Mouse (Mus musculus): Measurements from ENCODE around the gene Rnft2. TPM values are rescaled to one million over a fixed set of nuclear protein-coding genes. Genes with fewer than 3 reads are reported as not detected.

The Rnft2 gene
- polyA plus RNA-seq, 1 experiment from 2014 or later = 4.3 TPM

DNA sequence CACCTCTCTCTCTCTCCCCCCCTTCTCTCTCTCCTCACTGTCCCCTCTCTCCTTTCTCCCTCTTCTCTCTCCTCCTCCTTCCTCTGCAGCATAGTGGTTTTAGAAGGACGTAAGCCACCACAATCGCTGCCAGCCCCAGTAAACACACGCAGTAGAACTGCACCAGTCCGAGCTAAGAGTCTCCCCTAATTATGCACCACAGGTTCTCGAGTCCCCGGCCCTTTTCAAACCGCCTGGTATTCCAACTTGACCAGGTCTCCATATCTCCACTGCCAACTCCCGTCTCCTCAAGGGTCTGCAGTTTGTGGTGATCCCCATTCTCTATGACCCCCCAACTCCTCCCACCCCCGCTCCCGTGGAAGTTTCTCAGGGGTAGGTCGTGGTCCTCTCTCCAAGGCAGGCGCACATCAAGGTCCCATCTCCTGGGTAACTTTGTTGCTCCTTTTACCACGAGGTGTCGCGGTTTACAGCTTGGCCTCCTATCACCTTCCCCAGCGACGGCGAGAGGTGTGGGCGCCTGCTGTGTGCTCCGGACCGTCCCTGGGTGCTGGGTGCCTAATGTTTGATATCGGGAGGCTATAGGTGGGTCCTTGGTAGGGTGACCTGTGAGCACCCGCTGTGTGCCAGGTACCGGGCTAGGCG, 73.9 kb downstream of the Rnft2 start:
- WGBS = under 1% methylated on average over 25 of the region's 25 CpGs
- Histone ChIP-seq H3K4me3 (ENCODE audit: low read depth, low read length) (peak overlapping the region; percentile 8; the same call in 1 of the 2 replicates), H3K27ac (replicated peaks; ENCODE audit: low read depth, low read length) (no peak overlapping the region), H3K4me1 (ENCODE audit: control insufficient read depth, insufficient read depth, low read length) (peaks cover 7% of the 10 kb centered on the region), H3K36me3 (replicated peaks; ENCODE audit: control insufficient read depth, insufficient read depth, low read depth, low read length) (no peaks in the 10 kb centered on the region), H3K4me2 (ENCODE audit: low read depth, low read length) (peak overlapping the region; percentile 4; the same call in 1 of the 2 replicates), H3K9me3 (replicated peaks; ENCODE audit: control insufficient read depth, low read length) (no peaks in the 10 kb centered on the region), H3K9ac (replicated peaks; ENCODE audit: low read length) (no peak overlapping the region), H3K27me3 (ENCODE audit: control insufficient read depth, insufficient read depth, low read length) (peaks cover 62% of the 10 kb centered on the region)
- ATAC-seq (replicated peaks; ENCODE audit: insufficient number of reproducible peaks, low FRiP score, low TSS enrichment, low read depth) (no peak), DNase-seq (ENCODE audit: low spot score) (peak; percentile 41)

DNA sequence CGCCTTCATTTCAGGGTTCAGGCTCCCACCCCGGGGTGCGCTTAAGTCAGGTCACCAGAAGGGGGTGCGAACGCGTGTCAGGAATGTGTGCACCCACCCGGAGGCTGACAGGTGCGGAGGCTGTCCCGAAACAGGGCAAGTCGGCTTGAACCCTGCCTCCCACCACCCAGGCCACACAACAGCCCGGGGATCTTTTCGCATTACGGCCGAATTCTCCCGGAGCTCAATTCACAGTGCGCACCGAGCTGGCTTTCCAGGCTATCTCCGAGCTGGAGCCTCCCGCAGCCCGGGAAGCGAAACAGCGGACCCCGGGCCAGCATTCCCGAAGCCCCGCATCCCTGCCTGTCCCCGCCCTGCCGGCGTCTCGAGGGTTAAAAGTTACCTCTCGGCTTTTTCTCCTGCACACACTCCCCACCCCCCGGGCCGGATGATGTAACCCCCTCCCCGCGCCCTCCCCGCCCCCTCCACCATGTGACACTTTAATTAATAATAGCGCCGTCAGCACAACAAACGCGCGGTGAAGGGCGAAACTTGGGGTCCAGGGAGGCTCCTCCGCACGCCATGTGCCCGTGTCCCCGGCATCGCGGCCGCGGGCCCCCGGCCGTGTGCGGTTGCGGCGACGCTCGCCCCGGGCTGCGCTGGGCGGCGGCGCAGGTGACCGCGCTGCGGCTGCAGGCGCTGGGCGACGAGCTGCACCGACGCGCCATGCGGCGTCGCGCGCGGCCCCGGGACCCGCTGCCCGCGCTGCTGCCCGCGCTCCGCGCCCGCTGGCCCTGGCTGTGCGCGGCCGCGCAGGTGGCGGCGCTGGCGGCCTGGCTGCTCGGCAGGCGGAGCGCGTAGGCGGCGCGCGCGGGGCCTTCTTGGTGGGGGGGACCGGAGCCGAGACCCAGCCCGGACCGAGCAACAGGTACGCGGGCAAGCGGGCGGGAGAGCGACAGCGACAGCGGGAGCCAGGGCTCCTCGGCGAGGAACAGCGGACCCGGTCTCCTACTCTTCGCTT, 75.4 kb downstream of the Rnft2 start:
- under 1% methylated on average over 77 of the region's 117 CpGs for WGBS
- no peak for ATAC-seq (replicated peaks; ENCODE audit: insufficient number of reproducible peaks, low FRiP score, low TSS enrichment, low read depth)
- Histone ChIP-seq H3K9ac (replicated peaks; ENCODE audit: low read length) (peak overlapping the region; percentile 51), H3K27me3 (ENCODE audit: control insufficient read depth, insufficient read depth, low read length) (peaks cover 62% of the 10 kb centered on the region), H3K4me3 (ENCODE audit: low read depth, low read length) (peak overlapping the region; percentile 42), H3K4me2 (ENCODE audit: low read depth, low read length) (peak overlapping the region; percentile 98), H3K4me1 (ENCODE audit: control insufficient read depth, insufficient read depth, low read length) (peaks cover 7% of the 10 kb centered on the region), H3K36me3 (replicated peaks; ENCODE audit: control insufficient read depth, insufficient read depth, low read depth, low read length) (no peaks in the 10 kb centered on the region), H3K27ac (replicated peaks; ENCODE audit: low read depth, low read length) (no peak overlapping the region), H3K9me3 (replicated peaks; ENCODE audit: control insufficient read depth, low read length) (no peaks in the 10 kb centered on the region)
- peak; percentile 45 for DNase-seq (ENCODE audit: low spot score)

DNA sequence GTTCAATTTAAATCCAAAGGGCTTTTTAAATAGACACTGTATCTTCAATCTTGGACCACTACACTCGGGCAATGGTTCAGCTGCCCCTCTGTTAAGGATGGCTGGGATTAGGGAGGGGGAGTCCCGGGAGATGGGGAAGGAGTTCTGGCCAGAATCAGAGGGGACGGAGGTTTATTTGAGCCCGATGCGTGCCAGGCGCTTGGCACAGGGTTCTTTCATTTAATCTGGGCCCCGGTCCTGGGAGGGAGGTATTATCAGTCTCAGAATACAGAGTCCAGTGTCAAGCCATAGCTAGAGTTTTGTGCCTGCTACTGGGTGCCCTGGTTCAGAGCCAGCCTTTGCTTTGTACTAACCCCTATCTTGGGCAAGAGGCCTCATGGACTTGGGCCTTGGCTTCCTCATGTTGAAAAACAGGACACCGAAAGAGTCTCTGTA, 77.3 kb downstream of the Rnft2 start:
- H3K36me3 ChIP-seq (replicated peaks; ENCODE audit: control insufficient read depth, insufficient read depth, low read depth, low read length) = no peaks in the 10 kb centered on the region
- ATAC-seq (replicated peaks; ENCODE audit: insufficient number of reproducible peaks, low FRiP score, low TSS enrichment, low read depth) (no peak), DNase-seq (ENCODE audit: low spot score) (no peak)
- H3K9me3 ChIP-seq (replicated peaks; ENCODE audit: control insufficient read depth, low read length) = no peaks in the 10 kb centered on the region
- no peak overlapping the region for H3K9ac ChIP-seq (replicated peaks; ENCODE audit: low read length)
- H3K4me1 ChIP-seq (ENCODE audit: control insufficient read depth, insufficient read depth, low read length) = peaks cover 7% of the 10 kb centered on the region
- H3K27me3 ChIP-seq (ENCODE audit: control insufficient read depth, insufficient read depth, low read length) = peaks cover 44% of the 10 kb centered on the region
- H3K27ac ChIP-seq (replicated peaks; ENCODE audit: low read depth, low read length) = no peak overlapping the region
- WGBS = 71% methylated on average over 8 of the region's 8 CpGs
- H3K4me2 ChIP-seq (ENCODE audit: low read depth, low read length) = no peak overlapping the region
- H3K4me3 ChIP-seq (ENCODE audit: low read depth, low read length) = no peak overlapping the region

DNA sequence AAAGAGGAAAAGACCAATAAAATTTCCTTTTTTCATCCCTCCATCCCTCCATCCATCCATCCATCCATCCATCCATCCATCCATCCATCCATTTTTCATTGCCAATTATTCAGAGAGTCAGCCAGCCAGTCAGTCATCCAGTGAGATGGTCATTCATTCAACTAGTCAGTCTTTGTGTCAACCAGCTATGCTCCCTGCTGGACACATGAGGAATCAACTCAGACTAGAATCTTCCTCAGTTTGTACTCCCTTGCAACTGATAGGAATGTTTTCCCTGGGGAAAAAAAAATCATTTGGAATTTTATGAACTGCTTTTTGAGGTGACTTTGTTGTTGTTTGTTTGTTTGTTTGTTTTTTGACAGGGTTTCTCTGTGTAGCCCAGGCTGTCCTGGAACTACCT, 79.5 kb downstream of the Rnft2 start:
- H3K36me3 ChIP-seq (replicated peaks; ENCODE audit: control insufficient read depth, insufficient read depth, low read depth, low read length) = no peaks in the 10 kb centered on the region
- H3K4me2 ChIP-seq (ENCODE audit: low read depth, low read length) = no peak overlapping the region
- no peak overlapping the region for H3K27ac ChIP-seq (replicated peaks; ENCODE audit: low read depth, low read length)
- no peak for DNase-seq (ENCODE audit: low spot score)
- H3K9me3 ChIP-seq (replicated peaks; ENCODE audit: control insufficient read depth, low read length) = no peaks in the 10 kb centered on the region
- peaks cover 23% of the 10 kb centered on the region for H3K27me3 ChIP-seq (ENCODE audit: control insufficient read depth, insufficient read depth, low read length)
- H3K4me1 ChIP-seq (ENCODE audit: control insufficient read depth, insufficient read depth, low read length) = peaks cover 3% of the 10 kb centered on the region; the same call in 1 of the 2 replicates
- no peak overlapping the region for H3K9ac ChIP-seq (replicated peaks; ENCODE audit: low read length)
- ATAC-seq (replicated peaks; ENCODE audit: insufficient number of reproducible peaks, low FRiP score, low TSS enrichment, low read depth) = no peak
- H3K4me3 ChIP-seq (ENCODE audit: low read depth, low read length) = no peak overlapping the region

DNA sequence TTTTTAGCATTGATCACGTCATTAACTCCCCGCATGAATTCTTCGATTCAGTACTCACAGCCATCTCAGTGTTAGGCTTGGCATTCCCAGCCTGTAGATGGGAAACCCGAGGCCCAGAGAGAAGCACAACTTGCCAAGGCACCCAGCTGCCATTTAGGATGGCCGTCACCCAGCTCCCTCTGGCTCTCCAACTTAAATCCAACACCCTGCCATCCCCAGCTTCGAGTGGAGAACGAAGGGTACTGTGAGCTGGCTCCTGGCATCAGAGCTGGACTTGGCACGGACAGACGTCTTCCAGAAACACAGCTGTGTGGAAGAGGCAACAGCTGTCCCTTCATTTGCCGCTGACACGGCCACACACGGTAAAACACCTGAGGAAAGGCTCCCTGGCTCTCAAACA, 80.3 kb downstream of the Rnft2 start, which contains the start of gene Hrk:
Gene Hrk, plus strand, starts transcription at position 68 of the 400 bp plus-strand sequence.
- no peak within 1 kb of the TSS for H3K4me2 ChIP-seq (ENCODE audit: low read depth, low read length)

DNA sequence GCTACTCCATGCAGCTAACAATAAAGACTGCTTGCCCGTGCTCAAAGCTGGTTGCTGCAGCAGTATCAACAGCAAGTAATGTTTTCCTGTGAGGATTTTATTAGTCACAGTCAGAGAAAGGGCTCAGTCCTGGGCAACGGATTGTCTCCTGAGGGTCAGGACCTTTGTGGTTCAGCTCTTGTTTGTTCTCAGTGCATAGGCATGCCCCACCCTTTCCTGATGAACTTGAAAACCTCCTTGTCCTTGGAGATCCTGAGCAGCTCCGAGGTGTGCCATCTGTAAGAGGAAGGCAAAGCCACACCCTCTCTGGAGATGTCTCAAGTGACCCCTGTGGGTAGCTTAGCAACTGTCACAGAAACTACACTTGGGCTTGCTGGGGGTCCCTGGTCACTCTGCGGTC, 84.2 kb downstream of the Rnft2 start:
- Histone ChIP-seq H3K9me3 (replicated peaks; ENCODE audit: control insufficient read depth, low read length) (no peaks in the 10 kb centered on the region), H3K9ac (replicated peaks; ENCODE audit: low read length) (no peak overlapping the region), H3K36me3 (replicated peaks; ENCODE audit: control insufficient read depth, insufficient read depth, low read depth, low read length) (no peaks in the 10 kb centered on the region), H3K4me1 (ENCODE audit: control insufficient read depth, insufficient read depth, low read length) (no peaks in the 10 kb centered on the region), H3K4me3 (ENCODE audit: low read depth, low read length) (no peak overlapping the region), H3K27ac (replicated peaks; ENCODE audit: low read depth, low read length) (no peak overlapping the region), H3K27me3 (ENCODE audit: control insufficient read depth, insufficient read depth, low read length) (no peaks in the 10 kb centered on the region; the same call in 1 of the 2 replicates), H3K4me2 (ENCODE audit: low read depth, low read length) (no peak overlapping the region)
- WGBS = 43% methylated on average over 4 of the region's 4 CpGs
- ATAC-seq (replicated peaks; ENCODE audit: insufficient number of reproducible peaks, low FRiP score, low TSS enrichment, low read depth) (no peak), DNase-seq (ENCODE audit: low spot score) (no peak)

More for the DNA sequence above, 80.3 kb downstream of the Rnft2 start, which contains the start of gene Hrk:
- Histone ChIP-seq H3K9me3 (replicated peaks; ENCODE audit: control insufficient read depth, low read length) (no peaks in the 10 kb centered on the region), H3K27me3 (ENCODE audit: control insufficient read depth, insufficient read depth, low read length) (peaks cover 17% of the 10 kb centered on the region), H3K27ac (replicated peaks; ENCODE audit: low read depth, low read length) (no peak within 1 kb of the TSS), H3K4me3 (ENCODE audit: low read depth, low read length) (no peak within 1 kb of the TSS), H3K9ac (replicated peaks; ENCODE audit: low read length) (no peak within 1 kb of the TSS), H3K36me3 (replicated peaks; ENCODE audit: control insufficient read depth, insufficient read depth, low read depth, low read length) (no peaks in the 10 kb centered on the region), H3K4me1 (ENCODE audit: control insufficient read depth, insufficient read depth, low read length) (peaks cover 3% of the 10 kb centered on the region; the same call in 1 of the 2 replicates)
- ATAC-seq (replicated peaks; ENCODE audit: insufficient number of reproducible peaks, low FRiP score, low TSS enrichment, low read depth) (no peak), DNase-seq (ENCODE audit: low spot score) (no peak)
- WGBS = 72% methylated on average over 12 of the region's 12 CpGs

DNA sequence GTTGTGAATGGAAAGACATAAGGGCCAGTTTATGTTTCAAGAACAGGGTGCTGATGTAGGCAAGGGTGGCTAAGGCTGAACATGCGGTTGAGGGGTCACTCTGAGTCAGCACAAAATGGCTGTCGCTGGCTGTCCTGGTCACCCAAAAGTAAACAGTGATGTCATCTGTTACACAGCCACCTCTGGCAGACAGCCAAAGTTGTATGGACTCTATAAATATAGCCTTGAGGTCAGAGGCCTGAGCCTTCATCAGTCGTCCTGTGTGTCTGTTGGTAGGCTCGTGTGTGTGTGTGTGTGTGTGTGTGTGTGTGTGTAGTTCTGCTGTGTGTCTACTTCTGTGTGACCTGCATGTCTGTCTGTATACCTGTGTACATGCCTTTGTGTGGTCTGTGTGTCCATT, 87.9 kb downstream of the Rnft2 start:
- H3K27me3 ChIP-seq (ENCODE audit: control insufficient read depth, insufficient read depth, low read length) = no peaks in the 10 kb centered on the region; the same call in 1 of the 2 replicates
- no peak overlapping the region for H3K27ac ChIP-seq (replicated peaks; ENCODE audit: low read depth, low read length)
- no peak overlapping the region for H3K4me3 ChIP-seq (ENCODE audit: low read depth, low read length)
- H3K9ac ChIP-seq (replicated peaks; ENCODE audit: low read length) = no peak overlapping the region
- H3K36me3 ChIP-seq (replicated peaks; ENCODE audit: control insufficient read depth, insufficient read depth, low read depth, low read length) = no peaks in the 10 kb centered on the region
- DNase-seq (ENCODE audit: low spot score) = no peak
- no peak overlapping the region for H3K4me2 ChIP-seq (ENCODE audit: low read depth, low read length)
- H3K4me1 ChIP-seq (ENCODE audit: control insufficient read depth, insufficient read depth, low read length) = no peaks in the 10 kb centered on the region; the same call in 1 of the 2 replicates
- no peaks in the 10 kb centered on the region for H3K9me3 ChIP-seq (replicated peaks; ENCODE audit: control insufficient read depth, low read length)
- ATAC-seq (replicated peaks; ENCODE audit: insufficient number of reproducible peaks, low FRiP score, low TSS enrichment, low read depth) = no peak
- 64% methylated on average over 4 of the region's 4 CpGs for WGBS
